Mouse (Mus musculus): ENCODE measurements around the gene Numb. TPM values are rescaled to one million over a fixed set of nuclear protein-coding genes. Genes with fewer than 3 reads are reported as not detected.

Gene Numb
- polyA plus RNA-seq, 1 experiment from 2014 or later: 31.9 TPM

GRCm38 (mm10) chr12:83791737-83792136 lies 130.0 kb downstream of the Numb start:
- 91% methylated on average over 10 of the region's 10 CpGs for WGBS
- H3K4me3 ChIP-seq: no peak overlapping the region
- peaks cover 29% of the 10 kb centered on the region for H3K36me3 ChIP-seq
- no peak overlapping the region for H3K9ac ChIP-seq (replicated peaks)
- no peak overlapping the region for H3K27ac ChIP-seq (replicated peaks)
- H3K27me3 ChIP-seq: no peaks in the 10 kb centered on the region
- no peaks in the 10 kb centered on the region for H3K9me3 ChIP-seq
- ATAC-seq (ENCODE audit: low FRiP score, low read depth): no peak
- H3K4me1 ChIP-seq: no peaks in the 10 kb centered on the region
- no peak overlapping the region for H3K4me2 ChIP-seq (replicated peaks)

GRCm38 (mm10) chr12:83790749-83791148 lies 131.0 kb downstream of the Numb start:
- no peak overlapping the region for H3K4me2 ChIP-seq (replicated peaks)
- ATAC-seq (ENCODE audit: low FRiP score, low read depth): no peak
- 77% methylated on average over 4 of the region's 4 CpGs for WGBS
- H3K27me3 ChIP-seq: no peaks in the 10 kb centered on the region
- H3K9me3 ChIP-seq: no peaks in the 10 kb centered on the region
- H3K27ac ChIP-seq (replicated peaks): no peak overlapping the region
- H3K4me1 ChIP-seq: no peaks in the 10 kb centered on the region
- no peak overlapping the region for H3K4me3 ChIP-seq
- H3K36me3 ChIP-seq: peaks cover 22% of the 10 kb centered on the region
- H3K9ac ChIP-seq (replicated peaks): no peak overlapping the region

- WGBS: 50% methylated on average over 4 of the region's 4 CpGs
- H3K4me1 ChIP-seq: 0 out of 2 replicates have a peak, but pooled peaks cover 4% of the 10 kb centered on the region
- no peak overlapping the region for H3K4me3 ChIP-seq
- ATAC-seq (ENCODE audit: low FRiP score, low read depth): no peak
- H3K9ac ChIP-seq (replicated peaks): no peak overlapping the region
- H3K27me3 ChIP-seq: no peaks in the 10 kb centered on the region
- H3K9me3 ChIP-seq: no peaks in the 10 kb centered on the region
- H3K4me2 ChIP-seq (replicated peaks): no peak overlapping the region
- no peak overlapping the region for H3K27ac ChIP-seq (replicated peaks)
- H3K36me3 ChIP-seq: peaks cover 12% of the 10 kb centered on the region
Observed at GRCm38 (mm10) chr12:83789781-83790140, 132.0 kb downstream of the Numb start.

- 85% methylated on average over 17 of the region's 17 CpGs for WGBS
- H3K27me3 ChIP-seq: no peaks in the 10 kb centered on the region
- peaks cover 6% of the 10 kb centered on the region; the same call in 1 of the 2 replicates for H3K4me1 ChIP-seq
- H3K9ac ChIP-seq (replicated peaks): no peak overlapping the region
- no peaks in the 10 kb centered on the region for H3K9me3 ChIP-seq
- no peak overlapping the region for H3K4me3 ChIP-seq
- H3K36me3 ChIP-seq: peaks cover 12% of the 10 kb centered on the region
- no peak for ATAC-seq (ENCODE audit: low FRiP score, low read depth)
- H3K27ac ChIP-seq (replicated peaks): no peak overlapping the region
- no peak overlapping the region for H3K4me2 ChIP-seq (replicated peaks)
Observed at GRCm38 (mm10) chr12:83789051-83789780, 132.5 kb downstream of the Numb start.

- Histone ChIP-seq H3K4me2 (replicated peaks) (no peak overlapping the region), H3K27me3 (no peaks in the 10 kb centered on the region; the same call in 1 of the 2 replicates), H3K36me3 (no peaks in the 10 kb centered on the region), H3K9ac (replicated peaks) (no peak overlapping the region), H3K9me3 (no peaks in the 10 kb centered on the region), H3K27ac (replicated peaks) (no peak overlapping the region), H3K4me1 (peaks cover 12% of the 10 kb centered on the region; the same call in 1 of the 2 replicates), H3K4me3 (no peak overlapping the region)
- no peak for ATAC-seq (ENCODE audit: low FRiP score, low read depth)
- 75% methylated on average over 4 of the region's 4 CpGs for WGBS
Observed at GRCm38 (mm10) chr12:83785305-83785704, 136.4 kb downstream of the Numb start.

- Histone ChIP-seq H3K4me3 (no peak overlapping the region), H3K4me2 (replicated peaks) (no peak overlapping the region), H3K9me3 (no peaks in the 10 kb centered on the region), H3K9ac (replicated peaks) (no peak overlapping the region), H3K27ac (replicated peaks) (no peak overlapping the region), H3K4me1 (peaks cover 12% of the 10 kb centered on the region; the same call in 1 of the 2 replicates), H3K27me3 (no peaks in the 10 kb centered on the region; the same call in 1 of the 2 replicates), H3K36me3 (no peaks in the 10 kb centered on the region)
- 91% methylated on average over 10 of the region's 10 CpGs for WGBS
- ATAC-seq (ENCODE audit: low FRiP score, low read depth): no peak
Observed at GRCm38 (mm10) chr12:83782669-83783068, 139.1 kb downstream of the Numb start.

- Histone ChIP-seq H3K27ac (replicated peaks) (no peak overlapping the region), H3K4me3 (no peak overlapping the region), H3K9ac (replicated peaks) (no peak overlapping the region), H3K36me3 (no peaks in the 10 kb centered on the region), H3K27me3 (no peaks in the 10 kb centered on the region; the same call in 1 of the 2 replicates), H3K4me2 (replicated peaks) (no peak overlapping the region), H3K4me1 (peaks cover 12% of the 10 kb centered on the region; the same call in 1 of the 2 replicates), H3K9me3 (no peaks in the 10 kb centered on the region)
- no peak for ATAC-seq (ENCODE audit: low FRiP score, low read depth)
- 76% methylated on average over 23 of the region's 23 CpGs for WGBS
Observed at GRCm38 (mm10) chr12:83781640-83782278, 140.0 kb downstream of the Numb start.

- H3K27ac ChIP-seq (replicated peaks): no peak overlapping the region
- H3K36me3 ChIP-seq: no peaks in the 10 kb centered on the region
- H3K4me2 ChIP-seq (replicated peaks): no peak overlapping the region
- no peak overlapping the region for H3K4me3 ChIP-seq
- no peaks in the 10 kb centered on the region for H3K9me3 ChIP-seq
- no peaks in the 10 kb centered on the region; the same call in 1 of the 2 replicates for H3K27me3 ChIP-seq
- H3K4me1 ChIP-seq: peaks cover 12% of the 10 kb centered on the region; the same call in 1 of the 2 replicates
- no peak overlapping the region; the same call in 1 of the 2 replicates for H3K9ac ChIP-seq (replicated peaks)
- ATAC-seq (ENCODE audit: low FRiP score, low read depth): no peak
- 77% methylated on average over 7 of the region's 7 CpGs for WGBS
Observed at GRCm38 (mm10) chr12:83781204-83781603, 140.5 kb downstream of the Numb start.

GRCm38 (mm10) chr12:83780181-83780580 lies 141.6 kb downstream of the Numb start:
- no peaks in the 10 kb centered on the region; the same call in none of the 2 replicates for H3K27me3 ChIP-seq
- H3K9ac ChIP-seq (replicated peaks): no peak overlapping the region
- H3K27ac ChIP-seq (replicated peaks): no peak overlapping the region
- no peak for ATAC-seq (ENCODE audit: low FRiP score, low read depth)
- H3K4me1 ChIP-seq: peaks cover 15% of the 10 kb centered on the region; the same call in 1 of the 2 replicates
- no peak overlapping the region for H3K4me3 ChIP-seq
- H3K9me3 ChIP-seq: no peaks in the 10 kb centered on the region
- H3K4me2 ChIP-seq (replicated peaks): no peak overlapping the region
- WGBS: 88% methylated on average over 3 of the region's 3 CpGs
- H3K36me3 ChIP-seq: no peaks in the 10 kb centered on the region

GRCm38 (mm10) chr12:83776766-83777165 lies 145.0 kb downstream of the Numb start:
- 88% methylated on average over 7 of the region's 7 CpGs for WGBS
- ATAC-seq (ENCODE audit: low FRiP score, low read depth): no peak
- Histone ChIP-seq H3K36me3 (no peaks in the 10 kb centered on the region), H3K9ac (replicated peaks) (no peak overlapping the region), H3K9me3 (no peaks in the 10 kb centered on the region), H3K27me3 (peaks cover 2% of the 10 kb centered on the region; the same call in 1 of the 2 replicates), H3K27ac (replicated peaks) (no peak overlapping the region), H3K4me1 (peaks cover 12% of the 10 kb centered on the region; the same call in 1 of the 2 replicates), H3K4me2 (replicated peaks) (no peak overlapping the region), H3K4me3 (no peak overlapping the region)

GRCm38 (mm10) chr12:83775621-83776020 lies 146.1 kb downstream of the Numb start:
- Histone ChIP-seq H3K27ac (replicated peaks) (no peak overlapping the region), H3K27me3 (peaks cover 6% of the 10 kb centered on the region; the same call in 1 of the 2 replicates), H3K9ac (replicated peaks) (no peak overlapping the region), H3K9me3 (no peaks in the 10 kb centered on the region), H3K4me2 (replicated peaks) (no peak overlapping the region), H3K4me3 (no peak overlapping the region), H3K36me3 (no peaks in the 10 kb centered on the region), H3K4me1 (peaks cover 10% of the 10 kb centered on the region)
- ATAC-seq (ENCODE audit: low FRiP score, low read depth): no peak
- 52% methylated on average over 12 of the region's 12 CpGs for WGBS
